Mouse (Mus musculus) heart, adult 9 months (tissue): ENCODE measurements at regions not wholly inside any gene's neighbourhood (a gene's known extent, or its start where the extent isn't known, plus 50 kb on each side); places are given as distances from the start of the nearest gene placed in this dataset.

ENCODE experiments used
- DNase-seq, 2 experiments: peaks; one replicate each; pipeline ENCODE4 v3.0.0; 2022; ENCODE audit warnings: low spot score in 2 of 2

DNA sequence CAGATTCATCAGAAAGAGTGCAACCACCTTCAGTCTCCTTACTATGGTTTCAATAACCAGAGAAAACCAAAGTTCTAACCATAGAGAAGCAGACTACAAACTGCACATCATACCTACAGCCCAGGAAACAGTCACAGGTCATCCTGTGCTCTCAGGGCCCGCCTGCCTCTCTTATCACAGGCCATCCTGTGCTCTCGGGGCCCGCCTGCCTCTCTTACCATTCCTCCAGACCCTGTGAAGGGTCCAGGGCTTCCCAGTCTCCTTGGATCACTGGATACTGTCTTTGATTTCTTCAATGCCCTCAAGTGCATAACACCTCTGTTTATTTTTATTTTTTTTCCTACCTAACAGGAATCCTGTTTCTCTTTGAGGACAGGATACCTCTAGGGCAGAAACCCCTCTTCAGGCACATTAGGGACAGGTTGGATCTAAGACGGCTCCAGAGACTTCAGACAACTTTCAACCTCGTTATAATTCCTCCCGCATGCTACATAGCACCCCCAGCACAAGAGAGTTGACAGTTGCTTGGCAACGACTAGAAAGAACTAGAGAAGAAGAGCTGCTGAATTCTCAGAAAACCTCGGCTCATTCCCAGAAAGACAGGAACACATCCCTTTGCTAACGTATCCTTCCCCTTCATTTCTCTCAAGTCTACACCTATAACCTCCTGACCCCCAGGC is 95.4 kb upstream of the Bmper start:
- no peak for DNase-seq

DNA sequence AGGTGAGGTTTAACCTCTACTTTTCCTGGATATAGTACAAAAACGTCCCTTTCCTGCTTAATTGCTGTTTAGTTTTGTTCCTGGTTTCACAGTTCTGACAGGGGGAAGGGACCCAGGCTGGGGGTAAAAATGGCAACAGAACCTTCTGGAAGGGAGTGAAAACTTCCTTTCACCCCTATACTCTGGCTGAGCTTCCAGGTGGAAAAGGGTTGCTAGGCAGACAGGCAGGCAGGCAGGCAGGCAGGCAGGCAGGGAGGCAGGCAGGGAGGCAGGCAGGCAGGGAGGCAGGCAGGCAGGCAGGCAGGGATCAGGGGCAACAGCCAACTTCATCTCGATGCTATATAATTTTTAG is 94.9 kb upstream of the Bmper start:
- DNase-seq = no peak

DNA sequence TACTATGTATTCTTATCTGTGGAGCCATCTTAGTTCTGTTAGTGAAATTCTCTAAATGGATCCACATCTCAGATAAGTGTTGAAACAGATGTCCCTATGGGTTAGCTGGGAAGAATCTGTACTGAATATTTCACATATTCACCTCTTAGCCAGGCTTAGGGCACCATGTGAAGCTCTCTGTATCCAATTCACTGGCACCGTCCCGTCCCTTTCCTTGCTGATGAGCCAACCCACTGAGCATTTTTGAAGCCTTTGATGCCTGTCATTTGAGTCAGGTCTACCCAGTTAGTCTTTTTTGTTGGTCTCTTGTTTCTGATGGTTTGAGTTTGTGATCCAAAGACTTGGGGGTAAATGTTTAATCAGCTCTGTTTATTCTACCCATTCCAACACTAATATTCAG is 88.9 kb upstream of the Bmper start:
- DNase-seq = no peak

DNA sequence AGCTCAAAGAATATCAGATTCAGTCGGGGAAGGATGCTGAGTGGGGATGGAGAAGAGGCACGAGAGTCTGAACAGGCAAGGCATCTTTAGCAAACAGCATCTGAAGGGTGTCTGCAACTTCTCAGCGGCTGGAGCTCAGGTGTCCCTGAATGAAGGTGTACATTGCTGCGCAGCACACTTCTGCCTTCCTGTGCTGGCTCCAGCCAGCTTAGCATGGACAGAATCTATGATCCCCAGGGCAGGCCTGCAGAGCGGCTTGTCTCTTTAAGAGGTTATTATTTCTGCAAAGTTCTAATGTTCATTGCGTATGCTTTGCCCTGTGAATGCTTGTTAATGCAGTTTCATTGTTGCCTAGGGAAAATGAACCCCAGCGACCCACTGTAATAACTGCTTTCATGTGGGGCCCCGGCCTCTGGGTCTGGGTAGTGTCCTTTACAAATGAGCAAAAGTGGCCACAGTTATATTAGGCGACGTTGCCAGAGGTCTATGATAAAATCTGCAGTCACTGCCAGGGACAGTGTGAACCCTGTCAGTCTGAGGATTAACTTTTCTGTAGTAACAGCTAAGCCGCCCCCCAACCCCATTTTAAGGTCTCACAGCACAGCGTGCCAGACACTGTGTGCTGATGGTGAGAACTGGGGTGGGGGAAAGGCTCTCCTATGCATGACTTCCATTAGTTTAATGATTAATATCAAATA is 88.3 kb upstream of the Bmper start:
- DNase-seq = no peak

DNA sequence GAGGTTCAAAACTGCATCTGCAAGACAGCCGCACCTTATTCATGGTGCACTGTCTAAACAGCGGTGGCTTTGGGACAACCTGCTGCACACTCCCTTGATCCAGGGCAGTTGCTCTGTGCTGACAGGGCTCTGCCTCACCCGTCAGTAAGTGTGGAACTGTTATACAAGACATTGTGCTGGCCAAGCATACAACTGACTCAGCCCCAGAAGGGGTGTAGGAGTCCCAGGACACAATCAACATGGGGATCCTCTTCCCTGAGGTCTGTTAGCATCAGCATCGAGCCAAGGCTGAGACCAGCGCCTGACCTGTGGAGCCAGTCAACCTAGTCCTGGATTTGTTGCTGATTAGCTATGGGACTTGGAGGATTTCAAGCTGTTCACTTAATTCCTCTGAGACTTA is 86.4 kb upstream of the Bmper start:
- peak in 1 of 2 experiments; percentile 44 for DNase-seq

DNA sequence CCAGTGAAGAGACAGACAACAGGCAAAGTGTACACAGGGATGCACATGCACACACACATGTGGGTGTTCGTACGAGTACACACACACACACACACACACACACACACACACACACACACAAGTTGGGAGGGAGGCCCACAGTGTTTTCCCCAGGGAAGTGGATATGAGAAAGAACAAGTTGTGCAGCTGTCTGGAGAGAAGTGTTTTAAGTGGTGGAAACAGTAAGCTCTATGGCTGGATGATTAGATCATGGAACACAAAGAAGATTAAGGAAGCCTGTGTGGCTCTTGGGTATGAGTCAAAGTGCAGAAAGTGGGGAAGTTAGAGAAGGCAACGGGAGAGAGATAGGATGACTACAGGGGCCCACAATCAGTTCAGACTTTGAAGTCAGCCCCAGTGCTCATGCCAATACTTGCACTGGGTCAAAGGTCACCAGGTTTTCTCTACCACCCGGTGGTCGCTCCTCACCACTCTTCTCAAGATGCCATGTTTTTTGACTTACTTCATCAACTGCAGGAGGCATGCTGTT is 85.1 kb upstream of the Bmper start:
- peak; percentile 15 to 47 for DNase-seq

DNA sequence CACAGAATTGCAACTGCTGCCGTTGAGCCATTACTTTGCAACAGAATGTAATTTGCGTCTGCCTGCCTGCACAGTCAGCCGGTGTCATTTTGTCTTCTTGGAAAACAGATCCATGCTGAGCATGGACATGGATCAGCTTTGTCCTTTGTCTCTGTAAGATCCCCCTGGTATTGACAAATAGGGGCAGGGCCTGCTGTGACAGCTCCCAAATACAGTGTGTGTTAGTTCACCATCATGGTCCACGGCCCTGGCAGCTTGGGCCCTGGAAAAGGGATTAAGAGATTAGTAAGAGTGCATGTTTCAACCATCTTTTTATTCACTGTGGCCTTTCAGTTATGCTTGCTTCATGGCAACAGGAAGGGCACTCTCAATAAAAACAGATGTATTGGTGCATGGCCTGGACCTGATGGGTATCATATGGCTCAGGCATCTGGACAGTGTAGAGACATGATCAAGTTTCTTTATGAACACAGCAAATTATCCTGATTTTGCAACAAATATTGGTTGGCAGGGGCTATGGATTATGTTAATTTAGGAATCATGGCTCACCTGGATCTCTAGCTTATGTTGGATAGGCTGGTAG is 83.2 kb upstream of the Bmper start:
- DNase-seq = no peak

DNA sequence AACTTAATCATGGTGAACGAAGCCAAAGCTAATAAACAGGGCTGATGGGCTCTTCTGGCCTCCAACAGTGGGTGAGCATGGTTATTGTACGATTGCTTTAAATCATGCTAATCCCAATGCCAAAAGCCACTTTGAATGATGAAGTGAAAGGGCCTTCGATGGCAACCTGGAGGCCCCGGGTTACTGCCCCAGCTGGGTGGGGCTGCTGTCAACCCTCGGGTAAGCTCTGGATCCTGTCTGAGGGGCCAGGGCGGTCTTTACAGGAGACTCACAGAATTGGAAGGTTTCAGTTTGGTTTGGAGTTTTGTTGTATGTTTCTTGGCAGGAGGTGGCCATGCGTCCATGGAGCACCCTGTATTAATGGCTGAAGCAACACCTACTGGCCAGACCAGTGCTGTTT is 78.6 kb upstream of the Bmper start:
- DNase-seq = peak in 1 of 2 experiments; percentile 4

DNA sequence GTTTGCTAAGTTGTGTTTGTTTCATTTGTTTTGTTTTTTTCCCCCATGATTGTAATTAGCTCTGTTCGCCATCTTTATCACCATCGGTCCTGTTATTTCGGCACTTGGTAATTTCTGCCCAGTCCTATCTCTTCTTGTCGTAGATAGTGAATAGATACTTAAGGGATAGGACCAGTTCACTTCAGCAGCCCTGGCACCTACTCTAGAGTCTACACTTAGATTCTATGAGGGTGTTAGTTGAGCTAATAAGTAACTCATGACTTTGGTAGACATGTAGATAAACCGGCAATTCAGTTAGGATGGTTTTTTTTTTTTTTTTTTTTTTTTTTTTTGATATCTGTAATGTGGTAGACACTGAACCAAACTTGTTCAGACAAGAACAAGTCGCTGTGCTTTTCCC is 72.5 kb upstream of the Bmper start:
- DNase-seq = no peak

DNA sequence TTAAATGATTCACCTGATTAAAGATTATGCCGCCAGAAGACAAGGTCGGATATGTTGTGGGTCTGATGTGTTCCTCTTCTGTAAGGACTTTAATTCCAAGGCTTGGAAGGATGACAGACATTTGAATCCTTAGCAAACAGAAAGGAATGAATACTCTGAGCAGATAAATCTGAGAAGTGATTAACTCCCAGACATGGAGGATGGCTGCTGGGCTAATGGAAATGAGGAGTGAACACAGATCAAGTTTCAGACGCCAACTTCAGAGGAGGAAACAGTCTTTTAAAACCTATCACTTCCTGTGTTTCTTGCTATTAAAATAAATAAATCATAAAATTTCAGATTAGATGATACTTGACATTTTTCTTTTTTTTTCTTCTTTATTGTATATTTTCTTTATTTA is 72.0 kb upstream of the Bmper start:
- DNase-seq = no peak

DNA sequence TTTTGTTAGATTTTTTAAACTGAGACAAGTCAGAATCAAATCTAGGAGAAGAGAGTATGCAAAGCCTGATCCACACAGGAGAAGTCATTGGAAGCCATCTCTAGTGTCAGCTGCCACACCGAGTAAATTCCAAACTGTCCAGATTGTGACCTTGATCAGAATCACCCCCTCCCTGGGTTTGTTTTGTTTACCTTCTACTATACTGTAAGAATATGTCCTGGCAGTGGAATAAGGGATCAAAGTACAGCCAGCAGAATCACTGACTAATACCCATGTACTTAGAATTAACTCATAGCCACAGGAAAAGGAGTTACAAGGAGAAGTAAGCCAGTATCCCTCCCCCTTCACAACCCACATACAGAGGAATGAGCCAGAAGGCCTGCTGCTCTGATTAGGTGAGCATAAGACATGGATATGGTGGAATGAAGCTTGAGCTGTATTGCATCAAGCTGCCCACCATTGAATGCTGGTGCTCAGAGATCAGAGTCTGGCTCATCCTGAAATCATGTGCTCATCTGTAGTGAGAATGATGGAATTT is 70.9 kb upstream of the Bmper start:
- no peak for DNase-seq

DNA sequence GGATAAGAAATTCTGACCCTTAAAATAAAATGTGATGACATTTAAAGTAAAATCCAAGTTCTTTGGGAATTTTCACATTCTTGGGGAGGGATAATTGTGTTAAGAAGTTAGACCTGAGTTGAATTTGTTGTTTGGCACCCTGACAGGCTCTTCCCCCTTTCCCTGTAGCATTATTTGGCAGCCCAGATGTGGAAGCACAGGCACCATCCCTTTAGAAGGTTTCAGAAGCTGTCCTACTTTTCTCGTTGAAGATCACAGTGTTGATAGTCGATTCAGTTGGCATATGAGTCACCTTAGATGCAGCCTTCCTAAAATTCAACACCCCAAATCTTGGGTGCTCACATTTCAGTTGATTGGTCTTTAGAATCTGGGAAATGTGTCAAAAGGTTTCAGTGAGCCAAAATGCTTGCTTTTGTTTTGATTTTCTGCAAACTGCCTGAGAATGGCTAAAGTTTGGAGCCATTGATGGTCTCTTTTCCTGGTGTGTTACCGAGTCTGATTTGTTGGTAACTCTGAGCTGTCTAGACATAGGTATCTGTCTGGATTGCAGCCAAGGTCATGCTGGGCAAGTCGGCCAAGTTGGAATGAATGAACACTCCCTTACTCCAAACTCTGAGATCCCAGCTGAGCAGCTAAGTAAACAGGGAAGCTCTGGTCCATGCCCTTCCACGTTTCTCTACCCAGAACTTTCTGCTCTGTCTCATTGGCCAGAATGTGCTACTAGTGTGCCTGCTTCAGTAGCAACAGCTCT is 65.9 kb upstream of the Bmper start:
- no peak for DNase-seq

DNA sequence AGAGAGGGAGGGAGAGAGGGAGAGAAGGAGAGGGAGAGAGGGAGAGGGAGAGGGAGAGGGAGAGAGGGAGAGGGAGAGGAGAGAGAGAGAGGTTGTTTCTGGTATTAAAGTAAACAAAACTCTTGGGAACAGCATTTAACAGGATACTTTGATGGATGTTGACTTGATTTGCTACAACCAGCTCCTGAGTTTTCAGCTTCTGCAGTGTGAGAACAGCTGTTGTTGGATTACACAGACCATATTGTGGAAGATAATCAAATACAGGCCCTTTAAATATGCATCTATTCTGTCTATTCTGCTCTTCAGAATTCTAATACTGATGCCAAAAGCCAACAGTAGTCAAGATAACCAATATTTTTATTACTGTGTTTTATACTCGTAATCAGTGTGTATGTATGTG is 64.4 kb upstream of the Bmper start:
- no peak for DNase-seq

DNA sequence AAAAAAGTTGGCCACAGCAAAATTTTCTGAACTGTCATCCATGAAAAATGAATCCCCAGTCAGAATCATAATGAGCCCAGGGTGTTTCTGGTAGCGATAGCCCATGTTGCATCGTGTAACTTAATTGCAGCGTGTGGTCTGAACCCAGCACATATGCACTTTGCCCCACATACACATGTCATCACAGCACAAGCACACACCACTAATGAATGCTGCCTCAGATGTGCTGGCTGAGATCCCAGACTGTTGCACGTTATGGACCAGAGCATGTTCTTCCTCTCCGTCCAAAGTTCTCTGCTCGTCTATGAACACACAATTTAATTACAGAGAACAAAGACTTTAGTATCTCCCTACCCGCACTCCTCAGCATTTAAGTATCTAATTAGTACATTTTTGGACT is 61.5 kb upstream of the Bmper start:
- no peak for DNase-seq

DNA sequence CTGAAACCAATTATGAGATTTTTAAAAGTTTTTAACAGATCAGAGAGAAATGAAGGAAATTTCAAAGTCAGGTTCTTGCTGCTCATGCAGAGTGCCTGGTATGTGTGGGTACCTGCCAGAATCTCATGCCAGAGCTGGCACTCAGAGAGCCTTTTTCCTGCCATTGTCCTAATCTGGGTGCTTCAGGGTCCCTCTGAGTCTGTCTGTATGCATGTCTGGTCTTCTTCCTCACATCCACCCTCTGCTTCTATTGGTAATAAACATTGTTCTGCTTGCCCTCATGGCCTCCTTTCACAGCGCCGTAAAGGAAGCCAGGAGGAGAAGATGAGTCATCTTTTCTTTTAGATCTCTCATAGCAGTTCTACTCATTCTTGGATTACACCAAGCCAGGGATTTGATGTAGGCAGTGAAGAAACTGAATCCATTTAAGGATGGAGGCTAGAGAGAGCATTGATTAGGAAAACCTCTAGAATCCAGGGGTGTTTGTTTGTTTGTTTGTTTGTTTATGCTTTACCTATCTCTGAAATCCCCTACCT is 55.8 kb upstream of the Bmper start:
- no peak for DNase-seq

DNA sequence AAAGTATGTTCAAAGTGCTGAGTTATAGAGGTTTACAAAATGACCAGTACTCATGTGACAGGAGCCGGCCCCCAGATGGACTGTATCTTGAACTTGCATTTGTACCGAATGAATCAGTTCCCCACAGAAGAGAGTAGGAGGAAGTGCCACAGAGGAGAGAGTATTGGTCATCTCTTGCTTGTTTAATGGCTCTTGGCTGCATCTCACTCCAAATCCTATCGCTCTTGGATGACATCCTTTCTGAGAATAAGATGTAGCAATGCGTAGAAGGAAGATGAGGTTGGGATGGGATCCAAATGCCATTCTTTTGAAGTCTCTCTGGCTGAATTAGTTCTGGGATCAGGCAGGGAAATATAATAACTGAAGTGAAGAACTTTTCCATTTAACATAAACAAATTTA is 55.2 kb upstream of the Bmper start:
- no peak for DNase-seq

DNA sequence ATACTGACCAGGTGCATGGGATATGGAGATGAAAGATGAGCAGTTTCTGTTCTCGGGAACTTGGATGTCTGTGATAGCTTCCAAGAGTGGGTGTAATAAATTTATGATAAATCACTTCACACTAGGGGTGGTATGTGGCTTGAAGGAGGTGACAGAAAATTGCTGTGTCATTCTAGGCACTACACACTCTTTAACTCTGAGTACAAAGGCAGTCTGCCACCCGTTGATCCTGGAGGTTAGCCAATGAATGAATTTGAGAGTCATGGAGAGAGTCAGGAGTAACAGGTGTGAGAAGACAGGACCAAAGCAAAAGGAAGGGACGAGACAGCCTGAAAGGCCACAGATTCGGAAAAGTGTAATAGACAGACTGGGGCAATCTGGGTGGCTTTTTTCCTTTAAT is 54.7 kb upstream of the Bmper start:
- DNase-seq = no peak

DNA sequence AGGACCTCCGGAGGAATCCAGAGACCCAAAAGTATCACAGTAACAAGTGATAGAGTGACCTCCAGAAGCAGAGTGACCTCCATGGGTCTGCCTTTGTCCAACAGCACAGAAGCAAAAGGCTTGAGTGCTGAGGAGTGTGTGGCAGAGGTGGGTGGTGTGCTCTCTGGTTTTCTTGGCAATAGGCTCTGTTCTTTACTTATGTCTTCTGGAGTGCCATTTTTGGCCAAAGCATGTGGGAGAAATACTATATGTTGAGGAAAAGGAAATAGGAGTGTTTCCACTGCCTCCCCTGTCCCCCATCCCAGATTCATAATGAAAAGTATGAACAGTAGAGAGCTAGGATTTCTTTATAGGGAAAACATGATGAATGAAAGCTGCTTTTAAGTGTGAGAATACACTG is 51.5 kb upstream of the Bmper start:
- no peak for DNase-seq
